Mouse (Mus musculus): Measurements from ENCODE around the gene Gucy2e. TPM values are rescaled to one million over a fixed set of nuclear protein-coding genes. Genes with fewer than 3 reads are reported as not detected.

Gene Gucy2e
- total RNA-seq, 2 experiments from 2014 or later: not detected

- DNase-seq: no peak
These were observed 543 bp downstream of the Gucy2e start for GRCm38 (mm10) chr11:69236061-69236925.

DNA sequence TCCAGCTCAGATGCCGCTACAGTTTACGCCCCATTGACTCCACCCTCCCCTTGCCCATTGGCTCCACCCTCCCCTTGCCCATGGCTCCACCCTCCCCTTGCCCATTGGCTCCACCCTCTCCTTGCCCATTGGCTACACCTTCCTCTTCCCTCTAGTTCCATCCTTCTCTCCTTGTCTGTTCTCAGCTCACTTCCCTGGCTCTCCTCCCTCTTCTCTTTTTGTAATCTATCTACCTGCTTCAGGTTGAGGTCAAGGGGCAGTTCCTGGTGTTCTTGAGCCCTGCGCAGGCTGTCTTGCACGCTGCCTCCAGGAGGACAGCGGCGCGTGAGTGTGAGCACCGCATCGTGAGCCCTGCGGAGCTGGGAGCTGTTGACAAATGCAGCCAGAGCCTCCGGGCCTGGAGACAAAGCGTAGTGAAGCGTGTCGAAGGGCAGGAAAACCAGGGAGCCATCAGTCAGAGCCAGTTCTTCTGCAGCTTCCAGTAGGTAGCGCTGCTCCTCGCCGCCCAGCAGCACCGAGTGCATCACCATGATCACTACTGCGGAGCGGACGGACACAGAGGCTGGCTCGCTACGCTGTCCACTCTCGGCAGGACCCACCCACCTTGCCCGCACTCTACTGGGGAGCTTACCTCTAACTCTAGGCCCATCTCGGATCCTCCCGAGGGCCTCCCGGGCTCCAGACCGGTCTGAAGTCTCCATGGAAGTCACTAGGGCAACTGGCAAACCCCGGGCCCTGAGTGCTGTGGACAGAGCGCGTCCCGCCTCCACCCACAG is 1.4 kb downstream of the Gucy2e start:
- DNase-seq: peak; percentile 84 to 86

DNA sequence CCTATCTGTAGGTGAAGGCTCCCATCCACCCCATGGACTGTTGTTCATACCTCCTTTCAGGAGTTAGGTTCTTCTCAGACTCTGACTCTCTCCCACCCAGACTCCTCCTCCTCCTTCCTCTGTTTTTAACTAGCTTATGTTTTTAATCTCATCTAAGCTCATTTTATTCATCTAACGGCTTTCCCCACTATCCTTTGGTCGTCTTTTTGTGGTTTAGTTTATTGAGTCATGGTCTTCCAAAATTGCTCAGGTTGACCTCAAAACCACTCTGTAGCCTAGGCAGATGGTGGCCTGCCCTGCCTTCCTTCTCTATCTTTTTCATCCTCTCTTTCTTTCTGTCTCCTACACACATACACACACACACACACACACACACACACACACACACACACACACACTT is 3.7 kb downstream of the Gucy2e start:
- DNase-seq: no peak

DNA sequence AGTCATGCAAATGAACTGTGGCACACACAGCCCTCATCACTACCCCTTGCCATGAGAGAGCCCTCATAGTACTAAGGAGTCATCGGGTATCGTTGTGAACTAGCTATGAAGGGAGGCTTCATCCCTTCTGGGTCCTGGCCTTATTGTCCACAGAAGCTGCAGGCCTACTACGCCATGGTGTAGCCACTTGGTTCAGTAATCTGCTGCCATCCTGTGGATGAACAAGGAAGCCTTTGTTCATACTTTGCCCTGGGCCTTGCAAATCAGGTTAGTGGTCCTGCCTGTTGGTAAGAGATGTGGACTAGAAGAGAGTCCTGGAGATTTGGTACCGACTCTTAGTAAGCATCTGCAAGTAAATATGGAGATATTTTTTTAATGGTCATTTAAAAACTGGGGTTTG is 6.4 kb downstream of the Gucy2e start:
- no peak for DNase-seq

- no peak for DNase-seq
These were observed 11.1 kb downstream of the Gucy2e start for GRCm38 (mm10) chr11:69225715-69226114.

GRCm38 (mm10) chr11:69223101-69223500 is 13.7 kb downstream of the Gucy2e start:
- no peak for DNase-seq

DNA sequence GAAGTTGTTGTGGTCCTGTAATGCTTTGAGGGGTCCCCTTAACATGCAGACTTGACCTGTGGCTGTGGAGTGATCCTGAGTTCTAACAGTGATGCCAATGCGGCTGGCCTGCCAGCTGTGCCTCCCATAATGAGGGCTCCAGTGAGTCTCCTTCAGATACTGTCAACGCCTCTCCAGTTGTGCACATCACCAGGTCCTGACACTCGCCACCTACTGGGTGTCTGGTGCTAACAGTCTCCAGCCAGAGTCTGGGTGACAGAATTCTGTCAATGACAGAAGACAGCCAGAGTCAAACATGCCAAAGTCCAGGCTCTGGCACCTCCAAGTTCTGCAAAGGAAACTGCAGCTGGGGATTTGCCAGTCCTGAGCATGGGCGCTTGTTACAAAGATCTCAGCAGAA is 15.8 kb downstream of the Gucy2e start:
- DNase-seq: no peak

- no peak for DNase-seq
These were observed 18.2 kb downstream of the Gucy2e start for GRCm38 (mm10) chr11:69218661-69219060.

DNA sequence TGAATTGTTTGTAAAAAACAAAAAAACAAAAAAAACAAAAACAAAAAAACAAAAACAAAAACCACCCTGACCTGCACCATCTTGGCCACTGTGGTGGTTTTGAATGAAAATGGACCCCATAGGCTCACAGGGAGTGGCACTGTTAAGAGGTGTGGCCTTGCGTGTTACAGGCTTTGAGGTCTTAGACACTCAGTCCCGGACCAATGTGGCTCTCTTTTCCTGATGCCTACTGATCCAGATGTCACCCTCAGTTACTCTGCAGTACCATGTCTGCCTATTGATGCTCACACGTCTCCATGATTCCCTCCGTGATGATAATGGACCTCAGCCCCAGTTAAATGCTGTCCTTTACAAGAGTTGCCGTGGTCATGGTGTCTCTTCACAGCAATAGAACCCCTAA is 19.4 kb downstream of the Gucy2e start:
- DNase-seq: no peak

DNA sequence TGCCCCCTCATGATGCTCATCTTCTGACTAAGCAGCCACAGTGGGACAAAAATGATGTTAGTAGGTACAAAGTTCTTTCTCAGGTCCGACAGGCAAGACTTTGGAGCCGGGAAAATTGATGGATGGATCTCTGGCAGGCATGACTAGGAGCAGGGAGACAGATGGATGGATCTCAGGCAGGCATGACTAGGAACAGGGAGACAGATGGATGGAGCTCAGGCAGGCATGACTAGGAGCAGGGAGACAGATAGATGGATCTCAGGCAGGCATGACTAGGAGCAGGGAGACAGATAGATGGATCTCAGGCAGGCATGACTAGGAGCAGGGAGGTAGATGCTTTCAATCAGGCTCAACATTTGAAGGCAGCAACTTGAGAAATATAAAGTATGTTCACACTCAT is 25.4 kb downstream of the Gucy2e start:
- DNase-seq: no peak

GRCm38 (mm10) chr11:69202469-69203230 is 34.2 kb downstream of the Gucy2e start:
- DNase-seq: no peak

DNA sequence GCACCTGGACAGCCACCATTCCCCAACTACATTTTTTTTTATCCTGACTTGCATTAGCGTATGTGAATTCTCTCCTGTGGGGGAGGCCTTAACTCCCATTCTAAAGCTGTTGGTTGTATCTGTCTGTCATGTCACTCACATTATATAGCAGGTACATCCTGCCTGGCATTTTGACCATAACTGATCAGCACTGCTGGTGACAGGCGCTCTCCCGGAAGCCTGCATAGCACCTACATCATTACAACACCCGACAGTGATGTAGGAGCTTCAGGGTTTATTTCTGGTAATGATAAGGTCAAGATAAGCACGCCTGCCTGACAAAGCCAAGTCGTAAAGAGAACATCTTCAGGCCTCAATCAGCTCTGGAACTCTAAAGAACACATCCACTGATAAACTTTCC is 36.6 kb downstream of the Gucy2e start:
- no peak for DNase-seq

DNA sequence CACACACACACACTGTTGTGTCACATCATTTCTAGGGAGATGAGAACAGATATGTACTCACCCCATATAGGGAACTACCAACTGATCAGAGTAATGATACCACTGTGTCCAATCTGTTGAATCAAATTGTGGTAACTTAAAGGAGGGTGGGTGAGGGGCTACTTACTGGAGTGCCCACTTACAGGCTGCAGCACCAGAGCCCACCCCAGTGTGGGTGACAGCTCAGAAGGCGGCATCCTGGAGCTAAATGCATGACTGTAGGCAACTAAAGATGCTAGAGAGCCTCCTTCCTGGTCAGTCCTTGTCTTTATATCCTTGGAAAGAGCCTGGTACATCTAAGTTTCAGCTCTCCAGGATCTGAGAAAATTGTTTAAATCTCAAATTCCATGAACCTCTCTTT is 37.6 kb downstream of the Gucy2e start:
- DNase-seq: no peak

GRCm38 (mm10) chr11:69197743-69198142 is 39.1 kb downstream of the Gucy2e start, which contains the start of gene Alox8:
Alox8 (minus strand) TSS chr11:69197843.
- no peak for DNase-seq

GRCm38 (mm10) chr11:69197194-69197593 is 39.6 kb downstream of the Gucy2e start:
- DNase-seq: no peak

GRCm38 (mm10) chr11:69196766-69197165 is 40.1 kb downstream of the Gucy2e start:
- DNase-seq: peak in 1 of 2 experiments; percentile 4

GRCm38 (mm10) chr11:69192840-69193239 is 44.0 kb downstream of the Gucy2e start:
- DNase-seq: peak in 1 of 2 experiments; percentile 55

DNA sequence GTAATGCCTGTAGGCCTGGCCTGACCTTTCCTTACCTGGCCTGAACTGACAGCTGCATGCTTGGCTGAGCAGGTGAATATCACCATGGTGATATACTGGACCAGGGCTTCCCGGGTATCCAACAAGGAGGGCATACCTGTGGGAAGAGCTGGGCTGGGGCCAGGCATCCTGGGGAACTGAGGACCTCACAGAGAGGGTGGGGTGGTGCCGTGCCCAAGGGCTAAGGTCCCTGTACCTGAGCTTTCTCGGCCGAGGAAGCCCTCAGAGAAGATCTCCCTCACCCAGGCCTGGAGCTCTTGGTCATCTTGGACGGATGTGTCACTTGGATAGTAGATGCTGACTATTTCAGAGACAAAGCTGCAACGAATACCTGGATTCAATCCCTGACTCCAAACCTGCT is 50.9 kb downstream of the Gucy2e start:
- DNase-seq: no peak

DNA sequence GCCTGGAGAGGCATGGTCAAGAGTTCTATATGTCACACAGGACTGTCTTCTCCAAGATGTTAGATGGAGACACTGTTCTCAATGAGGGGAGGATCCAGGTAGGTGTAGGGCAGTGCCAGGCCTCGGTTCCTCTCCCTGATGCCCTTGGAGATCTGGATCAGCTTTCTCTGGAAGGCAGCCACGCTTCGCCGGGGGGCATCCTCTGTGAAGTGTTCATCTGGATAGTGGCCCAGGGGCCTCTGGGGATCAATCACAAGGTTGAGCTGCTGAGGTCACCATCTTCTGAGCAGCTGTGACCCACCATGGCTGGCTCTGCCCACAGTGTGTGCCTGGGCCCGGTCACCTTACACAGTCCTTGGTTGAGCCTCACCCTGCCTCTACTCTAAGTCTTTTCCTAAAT is 51.8 kb downstream of the Gucy2e start:
- no peak for DNase-seq

GRCm38 (mm10) chr11:69180120-69180519 is 56.7 kb downstream of the Gucy2e start:
- no peak for DNase-seq

GRCm38 (mm10) chr11:69179512-69179911 is 57.3 kb downstream of the Gucy2e start:
- no peak for DNase-seq

DNA sequence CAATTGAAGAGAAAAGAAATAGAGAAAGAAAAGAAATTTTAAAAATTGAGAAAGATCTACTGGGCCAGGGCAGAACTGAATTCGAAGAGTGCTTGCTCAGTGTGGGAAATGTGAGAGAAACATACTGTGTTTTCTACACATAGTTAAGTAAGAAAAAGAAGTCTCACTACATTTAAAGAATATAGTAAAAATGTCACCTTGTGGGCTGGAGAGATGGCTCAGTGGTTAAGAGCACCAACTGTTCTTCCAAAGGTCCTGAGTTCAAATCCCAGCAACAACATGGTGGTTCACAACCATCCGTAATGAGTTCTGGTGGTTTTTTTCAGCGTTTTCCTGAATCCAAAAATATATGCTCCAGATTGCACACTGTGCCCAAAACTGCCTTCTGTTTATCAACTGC is 58.3 kb downstream of the Gucy2e start:
- DNase-seq: no peak

- DNase-seq: no peak
These were observed 62.1 kb downstream of the Gucy2e start for GRCm38 (mm10) chr11:69174722-69175121.
